11 mouse cellular contexts compared by ENCODE assay signal in the genomic region with DNA sequence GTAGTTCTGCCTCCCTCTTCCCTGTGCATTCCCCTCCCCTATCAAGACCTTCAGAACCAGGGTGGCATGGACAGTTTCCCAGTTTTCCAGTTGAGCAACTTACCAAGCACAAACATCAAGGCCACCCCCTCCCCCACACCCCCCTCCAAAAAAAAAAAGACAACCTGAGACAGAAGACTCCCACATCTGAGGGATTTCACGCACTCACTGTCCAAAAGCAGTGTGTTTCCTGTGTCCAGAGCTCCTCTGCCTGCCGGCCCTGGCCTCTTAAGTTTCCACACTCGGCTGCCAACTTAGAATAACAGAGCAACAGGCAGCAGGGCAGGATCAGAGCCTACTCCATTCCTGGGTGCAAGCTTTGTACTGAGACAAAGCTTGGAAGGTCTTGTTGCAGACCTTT.
DNase-seq lines count a peak whose midpoint lies in the region; ATAC-seq lines count a peak whose summit lies in the region.
"Had no signal": no experiment of that assay in that cellular context is flagged by ENCODE, and none has a peak within 500 bp of the region (broad histone marks: within the 10 kb centered on the region; RNA-seq: fewer than 3 reads in every experiment).

No protein-coding gene starts in this region.

- peak; percentile 67 for DNase-seq in ovary, adult 18-20 months (ENCODE audit: low spot score)
- no peak for DNase-seq in ovary, postnatal 10 days (ENCODE audit: low spot score)
- peak; percentile 66 for DNase-seq in kidney, postnatal 36 days
- DNase-seq in testis, postnatal 14 days (ENCODE audit: low spot score): peak; percentile 35
- DNase-seq in thymus, postnatal 36 days: no peak
- DNase-seq in right cerebral cortex, postnatal 10 days (ENCODE audit: low spot score in 2 of 2): no peak
- DNase-seq: spleen, adult 18-20 months had no signal

- no peak overlapping the region for H3K4me3 ChIP-seq in heart, embryonic 14.5 days (ENCODE audit: control insufficient read depth in 1 of 2, insufficient read depth in 1 of 2, low read depth in 1 of 2, low read length in 2 of 2)
- H3K4me3 ChIP-seq: limb, embryonic 13.5 days; myocyte had no signal

- H3K36me3 ChIP-seq in heart, embryonic 14.5 days (ENCODE audit: control insufficient read depth, insufficient read depth, low read length): peaks cover 6% of the 10 kb centered on the region

- H3K9ac ChIP-seq in heart, embryonic 14.5 days (ENCODE audit: low read length): no peak overlapping the region; the same call in 1 of the 2 replicates
- H3K9ac ChIP-seq: limb, embryonic 13.5 days had no signal

- no peak overlapping the region for H3K4me2 ChIP-seq in heart, embryonic 14.5 days (ENCODE audit: low read length)
- H3K4me2 ChIP-seq: limb, embryonic 13.5 days had no signal

- no peak for ATAC-seq in heart, embryonic 14.5 days (ENCODE audit: insufficient number of reproducible peaks, insufficient read depth, low FRiP score, low read depth)
- ATAC-seq: Patski had no signal

- no peaks in the 10 kb centered on the region; the same call in 1 of the 2 replicates for H3K9me3 ChIP-seq in heart, embryonic 14.5 days (ENCODE audit: control insufficient read depth, low read length)

- 20% methylated on average over 3 of the region's 3 CpGs for WGBS in heart, embryonic 14.5 days

- peaks cover 18 to 39% of the 10 kb centered on the region in 2 experiments for H3K4me1 ChIP-seq in heart, embryonic 14.5 days (ENCODE audit: control insufficient read depth in 2 of 2, insufficient read depth in 2 of 2, low read length in 2 of 2)
- H3K4me1 ChIP-seq: limb, embryonic 13.5 days had no signal

- H3K27ac ChIP-seq in heart, embryonic 14.5 days (replicated peaks in 1 of 2; ENCODE audit: control insufficient read depth in 1 of 2, insufficient read depth in 1 of 2, low read depth in 2 of 2, low read length in 2 of 2): peak overlapping the region; percentile 26 to 53
- H3K27ac ChIP-seq: limb, embryonic 13.5 days had no signal

- no peaks in the 10 kb centered on the region for H3K27me3 ChIP-seq in heart, embryonic 14.5 days (ENCODE audit: control insufficient read depth, insufficient read depth, low read length)
- H3K27me3 ChIP-seq: limb, embryonic 13.5 days; Patski had no signal

Comparison
In these comparisons a context has a peak if more than half of its experiments do, and no peak if none do; other contexts are left out.
1. DNase-seq: peak in ovary, adult 18-20 months (single experiment), kidney, postnatal 36 days (2 of 2) and testis, postnatal 14 days (single experiment); none in ovary, postnatal 10 days (single experiment), thymus, postnatal 36 days (0 of 2) and right cerebral cortex, postnatal 10 days (0 of 2).